Mouse (Mus musculus): Measurements from ENCODE around the gene C530008M17Rik.
A peak's percentile ranks its signal among the peaks of the same experiment; 100 is the strongest.
"Not testable (repeated sequence)": the region's sequence is repeated elsewhere in the genome, so short reads cannot be mapped to it uniquely, and the experiment has no call there.

Gene C530008M17Rik

DNA sequence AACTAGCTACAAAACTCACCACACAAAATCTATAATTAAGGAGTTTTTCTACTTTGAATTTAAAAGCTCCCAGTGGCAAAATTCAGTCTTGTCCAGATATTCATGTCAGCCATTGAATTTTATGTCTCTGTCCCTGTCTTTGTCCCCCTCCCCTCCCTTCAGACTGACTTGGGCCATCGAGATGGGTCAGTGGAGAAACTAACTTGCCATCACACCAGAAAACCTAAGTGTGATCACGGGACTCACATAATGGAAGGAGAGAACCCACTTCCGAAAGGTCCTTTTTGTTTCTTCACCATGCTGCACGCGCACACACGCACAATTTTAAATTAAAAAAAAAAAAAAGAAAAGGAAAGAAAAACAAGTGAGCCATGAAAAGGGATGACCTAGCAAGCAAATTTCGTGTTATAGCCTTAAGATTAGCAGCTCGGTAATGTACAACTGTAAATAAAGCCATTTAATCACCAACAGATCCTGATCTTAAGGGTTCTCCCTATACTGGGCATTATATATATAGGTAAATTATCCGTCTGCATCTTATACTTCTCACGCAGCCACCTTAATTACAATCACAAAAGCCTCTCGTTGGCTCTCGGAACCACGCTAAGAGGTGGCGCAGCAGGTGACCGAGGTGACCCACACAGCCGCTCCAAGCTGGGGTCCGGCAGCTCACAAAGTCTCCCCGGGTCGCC lies 248.5 kb downstream of the C530008M17Rik start:
- DNase-seq (ENCODE audit: low read depth) = no peak

- peak; percentile 97 for DNase-seq (ENCODE audit: low read depth)
Measured at GRCm38 (mm10) chr5:76905405-76906154, 249.3 kb downstream of the C530008M17Rik start, which contains the start of gene Aasdh. Gene Aasdh (minus strand): TSS chr5:76905514.

- DNase-seq (ENCODE audit: low read depth) = no peak
Measured at GRCm38 (mm10) chr5:76906155-76906499, 249.8 kb downstream of the C530008M17Rik start.

DNA sequence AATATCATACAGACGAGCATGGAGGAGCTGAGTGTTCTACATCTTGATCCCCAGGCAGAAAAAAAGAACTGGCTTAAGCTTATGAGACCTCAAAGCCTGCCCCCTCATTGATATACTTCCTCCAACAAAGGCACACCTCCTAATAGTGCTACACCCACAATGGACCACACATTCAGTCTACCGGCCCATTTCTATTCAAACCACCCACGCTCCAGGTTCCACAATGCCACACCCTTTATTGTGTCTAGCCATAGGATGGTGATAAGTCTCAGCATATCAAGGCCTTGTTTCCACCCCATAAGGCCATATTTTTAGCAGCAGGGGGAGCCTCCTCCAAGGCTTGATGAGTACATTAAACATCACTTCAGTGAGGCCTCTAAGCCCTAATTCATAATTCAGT lies 254.5 kb downstream of the C530008M17Rik start:
- no peak for DNase-seq (ENCODE audit: low read depth)

DNA sequence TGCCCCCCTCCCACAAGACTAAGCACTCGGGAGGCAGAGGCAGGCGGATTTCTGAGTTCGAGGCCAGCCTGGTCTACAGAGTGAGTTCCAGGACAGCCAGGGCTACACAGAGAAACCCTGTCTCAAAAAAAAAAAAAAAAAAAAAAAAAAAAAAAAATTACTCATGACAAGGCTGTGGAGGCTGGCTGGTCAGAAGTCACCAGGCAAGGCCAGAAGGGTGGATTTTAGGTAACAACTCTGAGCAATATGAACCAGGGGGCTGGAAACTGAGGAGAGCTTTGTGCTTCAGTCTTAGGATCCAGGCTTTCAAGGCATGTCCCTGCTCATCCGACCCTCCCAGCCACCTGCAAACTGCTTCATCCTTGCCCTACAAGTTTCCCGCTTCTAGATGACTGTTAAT lies 256.2 kb downstream of the C530008M17Rik start:
- DNase-seq (ENCODE audit: low read depth) = not testable (repeated sequence)

GRCm38 (mm10) chr5:76922833-76923232 lies 266.5 kb downstream of the C530008M17Rik start:
- DNase-seq (ENCODE audit: low read depth) = no peak
